Comparison of ENCODE assay signal across 19 mouse cellular contexts in the genomic region with DNA sequence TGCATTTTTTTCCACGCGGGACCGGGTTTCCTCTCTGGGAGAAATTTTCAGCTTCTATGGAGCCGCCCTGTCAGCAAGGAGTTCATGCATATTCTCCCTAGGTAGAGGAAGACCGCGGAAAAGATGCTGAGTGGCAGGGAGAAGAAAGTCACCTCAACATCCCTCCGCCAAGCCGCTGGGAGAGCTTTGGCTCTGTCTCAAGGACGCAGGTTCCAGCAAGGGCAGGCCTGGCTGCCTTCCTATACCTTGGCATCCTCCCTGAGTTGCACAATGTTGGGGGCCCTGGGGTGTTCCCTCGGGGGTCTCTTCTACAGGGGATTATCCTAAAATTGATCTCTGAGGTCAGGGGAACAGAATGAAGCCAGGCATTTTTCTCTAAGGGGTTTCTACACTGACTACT.
A peak's percentile ranks its signal among the peaks of the same experiment; 100 is the strongest.
DNase-seq lines count a peak whose midpoint lies in the region; ATAC-seq and TF ChIP-seq lines count a peak whose summit lies in the region.
"Had no signal": no experiment of that assay in that cellular context is flagged by ENCODE, and none has a peak within 500 bp of the region (broad histone marks: within the 10 kb centered on the region; RNA-seq: fewer than 3 reads in every experiment).

No protein-coding gene starts in this region.

- H3K4me3 ChIP-seq in midbrain, embryonic 11.5 days (ENCODE audit: low read depth, low read length), result no peak overlapping the region
- H3K4me3 ChIP-seq in midbrain, embryonic 15.5 days, result no peak overlapping the region
- peak overlapping the region; percentile 16; the same call in 1 of the 2 replicates for H3K4me3 ChIP-seq in ES-Bruce4 (ENCODE audit: low read depth, low read length)
- H3K4me3 ChIP-seq: embryonic facial prominence, embryonic 12.5 days; forebrain, embryonic 12.5 days; heart, embryonic 13.5 days; hindbrain, embryonic 15.5 days had no signal

- no peak overlapping the region for H3K9ac ChIP-seq in midbrain, embryonic 11.5 days (ENCODE audit: low read length)
- no peak overlapping the region for H3K9ac ChIP-seq in midbrain, embryonic 15.5 days
- H3K9ac ChIP-seq in ES-Bruce4 (ENCODE audit: low read depth, poor library complexity, severe bottlenecking), result no peak overlapping the region
- H3K9ac ChIP-seq: embryonic facial prominence, embryonic 12.5 days; forebrain, embryonic 12.5 days; heart, embryonic 13.5 days; hindbrain, embryonic 15.5 days had no signal

- no peaks in the 10 kb centered on the region for H3K27me3 ChIP-seq in midbrain, embryonic 11.5 days (ENCODE audit: control insufficient read depth, insufficient read depth, low read length)
- no peaks in the 10 kb centered on the region for H3K27me3 ChIP-seq in midbrain, embryonic 15.5 days (replicated peaks)
- no peaks in the 10 kb centered on the region for H3K27me3 ChIP-seq in ES-Bruce4 (ENCODE audit: control insufficient read depth, insufficient read depth, low read length, poor library complexity, severe bottlenecking)
- H3K27me3 ChIP-seq: CH12.LX; embryonic facial prominence, embryonic 12.5 days; forebrain, embryonic 12.5 days; heart, embryonic 13.5 days; hindbrain, embryonic 15.5 days had no signal

- TF ChIP-seq EP300 in ES-Bruce4 (IDR thresholded peaks at IDR 0.05; ENCODE audit: insufficient read depth, low read depth, low read length), result no peak

- peak; percentile 41 for DNase-seq in adrenal gland, postnatal 14 days
- DNase-seq in adrenal gland, adult 8-10 months, result no peak
- peak; percentile 80 for DNase-seq in midbrain, embryonic 11.5 days (ENCODE audit: low spot score, missing footprints)
- DNase-seq in embryo, embryonic 10 days (ENCODE audit: low spot score), result no peak
- DNase-seq: cerebellum, adult 11-12 months; cerebellum, adult 9-11 months; gastrocnemius, postnatal 14 days; heart, postnatal 36 days; kidney, adult 2 months had no signal

- ATAC-seq in midbrain, embryonic 11.5 days (ENCODE audit: low FRiP score), result no peak
- no peak for ATAC-seq in midbrain, embryonic 15.5 days (replicated peaks)
- ATAC-seq: forebrain, embryonic 16.5 days; intestine, embryonic 16.5 days had no signal

- 62% methylated on average over 10 of the region's 10 CpGs for WGBS in midbrain, embryonic 11.5 days
- 65% methylated on average over 10 of the region's 10 CpGs for WGBS in midbrain, embryonic 15.5 days

- H3K4me2 ChIP-seq in midbrain, embryonic 11.5 days, result no peak overlapping the region
- no peak overlapping the region for H3K4me2 ChIP-seq in midbrain, embryonic 15.5 days
- H3K4me2 ChIP-seq: embryonic facial prominence, embryonic 12.5 days; forebrain, embryonic 12.5 days; heart, embryonic 13.5 days; hindbrain, embryonic 15.5 days had no signal

- H3K9me3 ChIP-seq in midbrain, embryonic 11.5 days (ENCODE audit: control insufficient read depth, low read length), result no peaks in the 10 kb centered on the region
- no peaks in the 10 kb centered on the region for H3K9me3 ChIP-seq in midbrain, embryonic 15.5 days
- no peaks in the 10 kb centered on the region for H3K9me3 ChIP-seq in ES-Bruce4 (replicated peaks; ENCODE audit: control insufficient read depth, insufficient read depth, low read length, poor library complexity, severe bottlenecking)
- H3K9me3 ChIP-seq: embryonic facial prominence, embryonic 12.5 days; forebrain, embryonic 12.5 days; G1E; heart, embryonic 13.5 days; hindbrain, embryonic 15.5 days had no signal

- no peak overlapping the region for H3K27ac ChIP-seq in midbrain, embryonic 11.5 days (ENCODE audit: low read depth, low read length)
- H3K27ac ChIP-seq in midbrain, embryonic 15.5 days, result no peak overlapping the region
- no peak overlapping the region for H3K27ac ChIP-seq in ES-Bruce4 (ENCODE audit: insufficient read depth, low read length)
- H3K27ac ChIP-seq: embryonic facial prominence, embryonic 12.5 days; forebrain, embryonic 12.5 days; heart, embryonic 13.5 days; hindbrain, embryonic 15.5 days had no signal

- TF ChIP-seq POLR2A in ES-Bruce4 (IDR thresholded peaks at IDR 0.05; ENCODE audit: insufficient read depth, low read length), result no peak

- no peak for TF ChIP-seq CTCF in ES-Bruce4 (IDR thresholded peaks at IDR 0.05; ENCODE audit: low read depth, low read length)

- no peaks in the 10 kb centered on the region for H3K36me3 ChIP-seq in midbrain, embryonic 11.5 days (ENCODE audit: control insufficient read depth, insufficient read depth, low read length)
- H3K36me3 ChIP-seq in midbrain, embryonic 15.5 days (replicated peaks), result no peaks in the 10 kb centered on the region
- H3K36me3 ChIP-seq in ES-Bruce4 (ENCODE audit: control insufficient read depth, insufficient read depth, low read length, poor library complexity, severe bottlenecking), result no peaks in the 10 kb centered on the region
- H3K36me3 ChIP-seq: embryonic facial prominence, embryonic 12.5 days; forebrain, embryonic 12.5 days; G1E; heart, embryonic 13.5 days; hindbrain, embryonic 15.5 days had no signal

- H3K4me1 ChIP-seq in midbrain, embryonic 11.5 days (ENCODE audit: control insufficient read depth, insufficient read depth, low read length), result no peaks in the 10 kb centered on the region
- no peaks in the 10 kb centered on the region for H3K4me1 ChIP-seq in midbrain, embryonic 15.5 days
- H3K4me1 ChIP-seq in ES-Bruce4 (ENCODE audit: control insufficient read depth, insufficient read depth, low read length), result no peaks in the 10 kb centered on the region
- H3K4me1 ChIP-seq: embryonic facial prominence, embryonic 12.5 days; forebrain, embryonic 12.5 days; heart, embryonic 13.5 days; hindbrain, embryonic 15.5 days had no signal

Comparison
In these comparisons a context has a peak if more than half of its experiments do, and no peak if none do; other contexts are left out.
1. DNase-seq: peak in adrenal gland, postnatal 14 days (single experiment) and midbrain, embryonic 11.5 days (single experiment); none in adrenal gland, adult 8-10 months (single experiment) and embryo, embryonic 10 days (single experiment).